Mouse (Mus musculus) A20 (cell line): ENCODE measurements at regions not wholly inside any gene's neighbourhood (a gene's known extent, or its start where the extent isn't known, plus 50 kb on each side); places are given as distances from the start of the nearest gene placed in this dataset.

Experiments used
- DNase-seq: peaks from one replicate; pipeline ENCODE4 v3.0.0-alpha.2; 2011; ENCODE audit warnings: low read depth, low spot score

GRCm38 (mm10) chr3:121902246-121902645, 50.1 kb upstream of the Arhgap29 start:
- no peak for DNase-seq

GRCm38 (mm10) chr3:121900429-121900844, 51.9 kb upstream of the Arhgap29 start:
- no peak for DNase-seq

- no peak for DNase-seq
These were observed 54.3 kb upstream of the Arhgap29 start for GRCm38 (mm10) chr3:121897821-121898574.

GRCm38 (mm10) chr3:121893606-121894005, 58.7 kb upstream of the Arhgap29 start:
- DNase-seq = no peak

- DNase-seq = no peak
These were observed 59.7 kb upstream of the Arhgap29 start for GRCm38 (mm10) chr3:121892675-121893074.

GRCm38 (mm10) chr3:121891338-121891737, 61.0 kb upstream of the Arhgap29 start:
- DNase-seq = no peak

GRCm38 (mm10) chr3:121890563-121890962, 61.8 kb upstream of the Arhgap29 start:
- DNase-seq = no peak

- no peak for DNase-seq
These were observed 65.3 kb upstream of the Arhgap29 start for GRCm38 (mm10) chr3:121886870-121887605.

- DNase-seq = no peak
These were observed 66.0 kb upstream of the Arhgap29 start for GRCm38 (mm10) chr3:121886309-121886708.

GRCm38 (mm10) chr3:121885265-121886178, 66.8 kb upstream of the Arhgap29 start:
- DNase-seq = no peak

- peak; percentile 86 for DNase-seq
These were observed 67.8 kb upstream of the Arhgap29 start for GRCm38 (mm10) chr3:121884328-121885248.

GRCm38 (mm10) chr3:121880355-121880754, 65.3 kb upstream of the Abcd3 start:
- no peak for DNase-seq

GRCm38 (mm10) chr3:121875072-121875471, 60.0 kb upstream of the Abcd3 start:
- no peak for DNase-seq

- DNase-seq = no peak
These were observed 59.5 kb upstream of the Abcd3 start for GRCm38 (mm10) chr3:121874576-121874975.

GRCm38 (mm10) chr3:121873572-121873971, 58.5 kb upstream of the Abcd3 start:
- DNase-seq = no peak

GRCm38 (mm10) chr3:121872685-121873084, 57.6 kb upstream of the Abcd3 start:
- DNase-seq = peak; percentile 19

GRCm38 (mm10) chr3:121871795-121872194, 56.7 kb upstream of the Abcd3 start:
- no peak for DNase-seq

GRCm38 (mm10) chr3:121870726-121871125, 55.6 kb upstream of the Abcd3 start:
- no peak for DNase-seq

- DNase-seq = no peak
These were observed 54.6 kb upstream of the Abcd3 start for GRCm38 (mm10) chr3:121869694-121870093.

- DNase-seq = no peak
These were observed 52.2 kb upstream of the Abcd3 start for GRCm38 (mm10) chr3:121867301-121867700.
